Mouse (Mus musculus) forebrain, embryonic 13.5 days (tissue): ENCODE measurements around the gene Celsr2. TPM values are rescaled to one million over a fixed set of nuclear protein-coding genes. Genes with fewer than 3 reads are reported as not detected.
A peak's percentile ranks its signal among the peaks of the same experiment; 100 is the strongest.

Source experiments
- ATAC-seq: fragments of 200-750 bp; cut with Nextera tagmentation; 2 replicates; pipeline ENCODE4 v1.8.0; 2017
- H3K27ac ChIP-seq: fragments of 300-500 bp; sonication (generic); 2 replicates; pipeline ENCODE4 v1.5.1; 2015; ENCODE audit warnings: inconsistent platforms, mild to moderate bottlenecking, moderate library complexity
- H3K27me3 ChIP-seq: fragments of 300-500 bp; sonication (generic); 2 replicates; pipeline ENCODE4 v1.6.1; 2015; ENCODE audit warnings: mild to moderate bottlenecking, inconsistent platforms
- H3K36me3 ChIP-seq: fragments of 300-500 bp; sonication (generic); 2 replicates; pipeline ENCODE4 v1.6.1; 2015; ENCODE audit warnings: mild to moderate bottlenecking, inconsistent platforms; ENCODE audit not compliant: poor library complexity, severe bottlenecking
- H3K4me1 ChIP-seq: fragments of 300-500 bp; sonication (generic); 2 replicates; pipeline ENCODE4 v1.6.1; 2015; ENCODE audit warnings: inconsistent platforms
- H3K4me2 ChIP-seq: fragments of 300-500 bp; sonication (generic); 2 replicates; pipeline ENCODE4 v1.6.1; 2015; ENCODE audit warnings: inconsistent platforms, mild to moderate bottlenecking, moderate library complexity
- H3K4me3 ChIP-seq: fragments of 300-500 bp; sonication (generic); 2 replicates; pipeline ENCODE4 v1.5.1; 2015; ENCODE audit warnings: mild to moderate bottlenecking, inconsistent platforms
- H3K9ac ChIP-seq: fragments of 300-500 bp; sonication (generic); 2 replicates; pipeline ENCODE4 v1.6.1; 2015; ENCODE audit warnings: mild to moderate bottlenecking, inconsistent platforms
- H3K9me3 ChIP-seq: fragments of 300-500 bp; sonication (generic); replicated peaks from 2 replicates; pipeline ENCODE4 v1.6.1; 2016; ENCODE audit warnings: inconsistent platforms
- WGBS: fragments of 180-500 bp; shearing (Covaris S2); methylation state at CpG from one replicate; pipeline ENCODE4 v1.1.7; 2015; 5-methylcytosine and 5-hydroxymethylcytosine counted together
- polyA plus RNA-seq: library from polyadenylated mRNA; unstranded; fragments of >200 nt; fragmentation: Nextera tagmentation; extraction: Ambion mirVana; gene quantifications from 2 replicates; pipeline ENCODE4 v1.2.1, GENCODE M21; 2015

Celsr2 gene
- polyA plus RNA-seq, 1 experiment from 2014 or later = 45.3 TPM

DNA sequence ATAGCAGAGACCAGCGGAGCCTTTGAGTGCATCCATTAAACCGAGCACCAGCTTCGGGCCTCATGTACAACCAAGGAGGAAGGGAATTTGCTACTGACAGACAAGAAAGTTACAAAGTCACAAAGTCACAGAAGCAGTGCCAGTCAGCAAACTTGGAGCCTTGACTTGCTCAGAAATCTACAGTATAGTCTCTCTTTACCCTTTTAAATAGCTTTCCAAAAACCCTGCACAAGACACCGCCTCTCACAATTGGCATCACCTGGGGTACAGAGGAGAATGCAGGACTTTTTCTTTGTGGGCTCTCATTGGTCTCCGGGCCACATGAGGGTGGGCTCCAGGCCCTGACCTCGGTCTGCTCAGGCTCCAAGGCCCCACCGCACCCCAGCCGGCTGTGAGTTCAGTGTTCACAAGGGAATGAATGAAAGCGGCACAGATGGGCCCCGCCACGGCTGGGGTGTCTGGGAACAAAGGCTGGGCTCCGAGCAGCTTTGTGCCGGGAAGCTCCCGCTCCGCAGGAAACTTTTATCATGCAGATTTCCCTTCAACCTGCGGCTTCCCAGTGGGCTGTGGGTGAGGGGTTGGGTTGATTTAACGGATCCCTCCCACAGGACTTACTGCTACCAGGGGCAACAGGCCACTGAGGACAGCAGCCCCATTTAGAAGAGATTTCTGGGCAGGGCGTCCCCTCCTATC, 18.0 kb upstream of the Celsr2 start:
- no peaks in the 10 kb centered on the region for H3K9me3 ChIP-seq
- H3K4me3 ChIP-seq = no peak overlapping the region; the same call in 1 of the 2 replicates
- H3K27me3 ChIP-seq = no peaks in the 10 kb centered on the region
- peaks cover 60% of the 10 kb centered on the region for H3K36me3 ChIP-seq
- peak overlapping the region; percentile 50 for H3K4me2 ChIP-seq
- peak overlapping the region; percentile 55 for H3K9ac ChIP-seq
- ATAC-seq = peak; percentile 89
- H3K27ac ChIP-seq = peak overlapping the region; percentile 97
- peaks cover 58% of the 10 kb centered on the region for H3K4me1 ChIP-seq
- WGBS = 1% methylated on average over 18 of the region's 18 CpGs

DNA sequence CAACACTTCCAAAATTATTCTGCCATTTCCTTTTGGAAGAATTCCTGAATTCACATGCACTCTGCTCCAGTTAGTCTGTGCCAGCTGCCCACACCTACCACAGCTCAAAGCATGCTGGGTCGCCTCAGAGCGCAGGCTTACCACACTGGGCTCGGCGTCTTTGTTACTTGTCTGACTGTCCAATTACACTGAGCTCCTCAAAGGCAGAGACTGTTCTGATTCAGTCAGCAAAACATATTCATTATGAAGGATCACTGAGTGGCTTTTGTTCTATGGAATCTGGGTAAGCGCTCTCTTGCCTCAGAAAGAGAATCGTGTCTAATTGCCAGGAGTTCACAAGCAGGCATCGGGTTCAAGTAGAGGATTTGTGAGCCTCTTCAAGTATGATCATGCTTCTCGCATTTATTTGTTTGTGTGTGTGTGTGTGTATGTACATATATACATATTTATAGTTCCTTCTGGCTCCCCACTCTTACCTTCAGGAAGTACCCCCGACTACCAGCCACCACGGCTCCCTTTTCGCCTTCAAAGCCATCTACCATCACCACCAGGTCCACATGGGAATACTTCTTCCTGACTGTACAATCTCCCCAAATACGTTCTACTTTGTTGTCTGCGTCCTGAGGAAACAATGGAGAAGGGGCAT, 17.3 kb upstream of the Celsr2 start:
- Histone ChIP-seq H3K9me3 (no peaks in the 10 kb centered on the region), H3K4me2 (peak overlapping the region; percentile 50), H3K4me3 (no peak overlapping the region), H3K9ac (peak overlapping the region; percentile 55), H3K27me3 (no peaks in the 10 kb centered on the region), H3K27ac (peak overlapping the region; percentile 97), H3K4me1 (peaks cover 58% of the 10 kb centered on the region), H3K36me3 (peaks cover 66% of the 10 kb centered on the region)
- WGBS = 5% methylated on average over 13 of the region's 13 CpGs
- peak; percentile 88 for ATAC-seq

DNA sequence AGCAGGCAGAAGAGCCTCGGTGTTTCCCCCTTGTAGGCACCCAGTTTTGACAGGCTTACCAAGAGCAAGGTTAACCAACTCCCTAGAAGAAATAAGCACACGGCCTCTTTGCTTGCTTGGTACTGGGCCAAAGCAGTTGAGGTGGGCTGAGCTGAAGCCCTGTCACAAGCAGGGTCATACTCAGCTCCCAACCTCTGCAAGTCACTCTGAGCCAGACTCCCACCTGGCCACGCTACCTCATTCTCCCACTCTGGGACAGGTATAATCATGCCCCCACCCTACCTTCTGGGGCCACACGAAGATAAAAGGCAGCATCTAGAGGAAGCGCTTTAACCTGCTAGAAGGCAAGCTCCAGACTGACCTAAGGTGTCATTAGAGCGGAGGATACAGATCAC, 10.3 kb upstream of the Celsr2 start:
- Histone ChIP-seq H3K9me3 (no peaks in the 10 kb centered on the region), H3K36me3 (peaks cover 55% of the 10 kb centered on the region), H3K9ac (peak overlapping the region; percentile 50; the same call in 1 of the 2 replicates), H3K27me3 (no peaks in the 10 kb centered on the region), H3K27ac (peak overlapping the region; percentile 77), H3K4me3 (no peak overlapping the region), H3K4me1 (peaks cover 42% of the 10 kb centered on the region), H3K4me2 (no peak overlapping the region)
- 72% methylated on average over 6 of the region's 6 CpGs for WGBS
- ATAC-seq = no peak

DNA sequence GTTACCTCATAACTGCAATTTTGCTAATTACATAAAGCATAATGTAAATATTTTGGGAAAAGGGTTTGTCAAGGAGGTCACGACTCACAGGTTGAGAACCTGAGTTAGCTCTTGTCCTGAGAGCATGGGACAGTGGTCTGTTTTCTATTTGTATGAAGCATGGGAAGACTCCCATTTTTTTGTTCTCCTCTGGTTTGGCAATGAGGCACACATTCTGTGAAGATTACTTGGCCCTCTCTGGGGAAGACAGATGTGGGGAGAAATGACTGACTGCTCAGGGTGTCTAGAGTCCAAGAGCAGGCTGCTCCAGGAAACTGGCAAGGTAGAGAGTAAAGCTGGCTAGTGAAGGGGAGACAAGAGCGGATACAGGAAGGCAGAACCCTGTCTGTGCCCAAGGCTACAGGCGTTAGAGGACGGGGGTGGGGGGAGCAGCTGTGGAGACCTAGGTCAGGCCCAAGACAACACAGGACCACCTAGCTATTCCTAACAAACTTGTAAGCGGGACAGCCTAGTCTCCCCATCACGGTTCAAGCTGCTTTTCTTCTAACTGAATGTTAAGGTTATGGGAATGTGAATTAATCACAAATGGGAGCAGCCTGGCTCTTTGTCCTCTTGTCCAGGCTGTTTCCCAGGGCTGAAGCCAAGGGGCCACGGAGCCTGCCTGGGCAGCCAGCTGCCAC, 9.7 kb upstream of the Celsr2 start:
- H3K4me3 ChIP-seq = no peak overlapping the region
- H3K9me3 ChIP-seq = no peaks in the 10 kb centered on the region
- peaks cover 42% of the 10 kb centered on the region for H3K4me1 ChIP-seq
- H3K4me2 ChIP-seq = no peak overlapping the region
- H3K27ac ChIP-seq = peak overlapping the region; percentile 77
- no peaks in the 10 kb centered on the region for H3K27me3 ChIP-seq
- ATAC-seq = no peak
- 47% methylated on average over 7 of the region's 7 CpGs for WGBS
- peak overlapping the region; percentile 50; the same call in 1 of the 2 replicates for H3K9ac ChIP-seq
- peaks cover 51% of the 10 kb centered on the region for H3K36me3 ChIP-seq

DNA sequence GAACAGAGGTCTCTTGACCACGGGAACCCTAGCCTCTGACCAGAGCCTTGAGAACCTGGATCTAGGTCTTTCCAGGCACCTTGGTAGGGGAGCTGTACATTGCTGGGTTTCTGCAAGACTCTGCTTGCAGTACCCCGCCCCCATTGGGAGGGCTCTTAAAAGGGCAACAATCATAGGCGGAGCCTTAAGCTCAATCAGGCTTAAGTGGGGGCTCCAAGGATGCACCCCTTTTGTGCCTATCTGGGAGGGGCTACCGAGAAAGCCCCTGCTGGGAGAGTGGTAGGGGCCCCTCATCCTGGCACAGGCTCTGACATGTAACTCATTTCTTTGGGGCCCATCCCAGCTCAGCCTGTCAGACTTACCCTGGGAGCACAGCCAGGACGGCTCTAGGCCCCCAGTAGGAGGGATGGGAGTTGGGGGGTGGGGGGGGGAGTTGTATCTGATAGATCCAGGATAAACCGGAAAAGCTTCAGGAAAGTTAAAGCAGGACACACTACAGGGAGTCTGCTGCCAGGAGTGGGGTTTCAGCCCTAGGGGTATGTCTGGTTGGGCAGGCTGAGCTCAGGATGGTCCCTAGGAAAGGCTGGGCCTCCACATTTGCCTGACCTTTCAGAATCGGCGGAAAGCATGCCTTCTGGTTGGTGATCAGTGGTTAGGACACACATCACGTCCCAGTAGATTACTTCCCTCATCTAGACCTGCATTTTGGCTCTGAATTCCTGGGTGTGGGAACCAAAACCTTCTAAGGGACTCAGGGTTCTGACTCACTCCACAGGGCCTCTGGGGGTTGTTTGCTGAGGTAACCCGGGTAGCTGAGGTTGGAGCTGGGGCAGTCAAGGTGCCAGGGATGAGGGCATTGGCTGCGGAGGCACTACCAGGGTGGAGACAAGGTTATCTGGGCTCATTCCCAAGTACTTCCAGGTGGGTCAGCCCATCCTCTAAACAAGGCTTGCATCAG, 8.8 kb upstream of the Celsr2 start:
- Histone ChIP-seq H3K36me3 (peaks cover 42% of the 10 kb centered on the region), H3K27ac (peak overlapping the region; percentile 77), H3K9ac (peak overlapping the region; percentile 60), H3K4me2 (peak overlapping the region; percentile 57), H3K4me3 (peak overlapping the region; percentile 28), H3K27me3 (no peaks in the 10 kb centered on the region), H3K4me1 (peaks cover 42% of the 10 kb centered on the region), H3K9me3 (no peaks in the 10 kb centered on the region)
- WGBS = 22% methylated on average over 11 of the region's 11 CpGs
- peak; percentile 86 for ATAC-seq

DNA sequence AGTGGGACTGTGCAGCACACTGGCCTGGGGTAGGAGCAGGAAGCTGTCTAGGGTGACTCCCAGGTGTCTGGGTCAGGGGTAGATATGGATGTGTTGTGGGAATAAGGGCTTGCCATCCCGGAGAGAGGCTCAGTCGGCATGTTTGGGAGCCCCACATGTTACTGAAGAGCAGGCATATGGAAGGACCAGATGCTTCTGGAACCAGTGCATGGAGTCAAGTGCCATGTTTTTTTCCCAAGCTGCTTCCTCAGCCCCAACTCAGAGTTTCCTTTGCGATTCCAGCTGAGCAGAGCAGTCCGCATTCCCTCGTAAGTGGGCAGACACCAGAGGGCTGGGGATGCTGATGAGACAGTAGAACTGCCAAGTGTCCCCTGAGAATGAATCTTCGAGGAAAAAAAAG, 7.7 kb upstream of the Celsr2 start:
- Histone ChIP-seq H3K9ac (peak overlapping the region; percentile 60), H3K4me2 (peak overlapping the region; percentile 57), H3K36me3 (peaks cover 31% of the 10 kb centered on the region), H3K27ac (peak overlapping the region; percentile 77), H3K9me3 (no peaks in the 10 kb centered on the region), H3K4me3 (no peak overlapping the region), H3K27me3 (no peaks in the 10 kb centered on the region), H3K4me1 (peaks cover 42% of the 10 kb centered on the region)
- 40% methylated on average over 6 of the region's 6 CpGs for WGBS
- peak; percentile 40; the same call in 1 of the 2 replicates for ATAC-seq

DNA sequence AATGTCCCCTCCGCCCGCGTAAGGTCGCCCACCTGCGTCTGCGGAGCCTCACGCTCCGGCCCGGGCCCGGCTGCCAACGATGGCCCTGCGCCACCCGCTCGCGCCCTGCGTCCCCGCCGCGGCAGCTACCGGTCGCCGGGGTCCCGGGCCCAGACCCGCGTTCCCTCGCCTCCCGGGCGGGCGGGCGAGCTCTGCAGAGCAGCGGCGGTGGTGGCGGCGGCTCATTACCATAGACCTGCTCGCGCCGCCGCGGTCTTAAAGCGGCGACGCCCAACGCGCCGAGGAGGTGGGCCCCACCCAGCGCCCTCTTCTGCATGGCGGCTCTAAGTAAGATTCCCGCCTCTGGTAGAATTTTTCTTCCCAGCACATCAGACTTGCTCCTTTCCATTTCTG, 475 bp upstream of the Celsr2 start:
- H3K4me1 ChIP-seq = peaks cover 42% of the 10 kb centered on the region
- H3K9me3 ChIP-seq = peaks cover 18% of the 10 kb centered on the region
- H3K27ac ChIP-seq = peak overlapping the region; percentile 92
- H3K4me2 ChIP-seq = peak overlapping the region; percentile 94
- H3K36me3 ChIP-seq = peaks cover 33% of the 10 kb centered on the region
- peak overlapping the region; percentile 95 for H3K4me3 ChIP-seq
- ATAC-seq = peak; percentile 90
- H3K9ac ChIP-seq = peak overlapping the region; percentile 98
- under 1% methylated on average over 38 of the region's 48 CpGs for WGBS
- H3K27me3 ChIP-seq = peaks cover 10% of the 10 kb centered on the region; the same call in 1 of the 2 replicates

DNA sequence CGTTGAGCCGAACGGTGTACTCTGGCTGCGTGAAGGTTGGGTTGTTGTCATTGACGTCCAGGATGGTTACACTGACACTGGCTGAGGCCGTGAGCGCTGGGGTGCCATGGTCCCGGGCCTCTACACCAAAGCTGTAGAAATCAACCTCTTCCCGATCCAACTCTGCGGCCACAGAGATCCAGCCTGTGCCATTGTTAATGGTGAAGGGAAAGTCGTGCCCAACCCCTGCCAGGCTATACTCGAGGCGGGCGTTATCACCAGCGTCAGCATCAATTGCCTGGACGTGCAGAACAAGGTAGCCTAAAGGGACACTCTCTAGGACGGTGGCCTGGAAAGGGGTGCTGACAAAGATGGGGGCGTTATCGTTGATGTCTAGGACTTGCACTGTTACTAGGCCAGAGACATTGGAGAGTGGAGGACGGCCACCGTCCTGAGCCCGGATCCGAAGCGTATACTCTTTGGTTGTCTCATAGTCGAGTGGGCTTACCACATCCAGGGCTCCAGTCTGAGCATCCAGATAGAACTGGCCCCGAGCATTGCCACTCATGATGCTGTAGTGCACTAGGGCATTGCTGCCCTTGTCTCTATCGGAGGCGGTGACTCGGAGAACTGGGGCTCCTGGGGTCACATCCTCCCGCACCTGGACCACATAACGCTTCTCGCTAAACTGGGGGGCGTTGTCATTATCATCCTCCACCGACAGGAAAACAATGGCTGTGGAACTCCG, 1.6 kb downstream of the Celsr2 start:
- ATAC-seq = no peak
- H3K4me3 ChIP-seq = peak overlapping the region; percentile 95; the same call in 1 of the 2 replicates
- H3K27ac ChIP-seq = no peak overlapping the region
- peak overlapping the region; percentile 94 for H3K4me2 ChIP-seq
- H3K36me3 ChIP-seq = peaks cover 36% of the 10 kb centered on the region
- WGBS = 97% methylated on average over 35 of the region's 35 CpGs
- H3K4me1 ChIP-seq = peaks cover 62% of the 10 kb centered on the region
- H3K27me3 ChIP-seq = peaks cover 10% of the 10 kb centered on the region; the same call in 1 of the 2 replicates
- no peak overlapping the region for H3K9ac ChIP-seq
- H3K9me3 ChIP-seq = peaks cover 18% of the 10 kb centered on the region

DNA sequence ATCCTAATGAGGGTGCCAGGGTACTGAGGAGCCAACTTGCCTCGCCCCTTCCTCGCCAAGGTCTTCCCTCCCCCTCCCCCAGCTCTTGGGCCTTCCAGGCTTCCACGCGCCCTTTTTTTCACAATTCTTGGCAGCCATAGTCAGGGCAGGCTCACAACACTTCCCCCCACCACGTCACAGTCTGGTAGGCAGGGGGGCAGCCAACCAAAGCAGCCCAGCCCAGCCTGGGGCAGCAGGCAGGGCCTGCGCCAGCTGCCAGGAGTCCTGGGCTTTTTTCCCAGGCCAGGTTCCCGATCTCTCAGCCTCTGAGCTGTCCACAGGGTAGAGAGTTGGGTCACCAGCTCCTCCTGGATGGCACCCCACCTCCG, 3.6 kb downstream of the Celsr2 start:
- H3K27ac ChIP-seq = peak overlapping the region; percentile 98
- 22% methylated on average over 8 of the region's 8 CpGs for WGBS
- peaks cover 73% of the 10 kb centered on the region for H3K4me1 ChIP-seq
- peak overlapping the region; percentile 43 for H3K4me3 ChIP-seq
- peak; percentile 71 for ATAC-seq
- peaks cover 55% of the 10 kb centered on the region for H3K36me3 ChIP-seq
- peak overlapping the region; percentile 87 for H3K4me2 ChIP-seq
- H3K27me3 ChIP-seq = 0 out of 2 replicates have a peak, but pooled peaks cover 3% of the 10 kb centered on the region
- peak overlapping the region; percentile 80 for H3K9ac ChIP-seq
- peaks cover 18% of the 10 kb centered on the region for H3K9me3 ChIP-seq

DNA sequence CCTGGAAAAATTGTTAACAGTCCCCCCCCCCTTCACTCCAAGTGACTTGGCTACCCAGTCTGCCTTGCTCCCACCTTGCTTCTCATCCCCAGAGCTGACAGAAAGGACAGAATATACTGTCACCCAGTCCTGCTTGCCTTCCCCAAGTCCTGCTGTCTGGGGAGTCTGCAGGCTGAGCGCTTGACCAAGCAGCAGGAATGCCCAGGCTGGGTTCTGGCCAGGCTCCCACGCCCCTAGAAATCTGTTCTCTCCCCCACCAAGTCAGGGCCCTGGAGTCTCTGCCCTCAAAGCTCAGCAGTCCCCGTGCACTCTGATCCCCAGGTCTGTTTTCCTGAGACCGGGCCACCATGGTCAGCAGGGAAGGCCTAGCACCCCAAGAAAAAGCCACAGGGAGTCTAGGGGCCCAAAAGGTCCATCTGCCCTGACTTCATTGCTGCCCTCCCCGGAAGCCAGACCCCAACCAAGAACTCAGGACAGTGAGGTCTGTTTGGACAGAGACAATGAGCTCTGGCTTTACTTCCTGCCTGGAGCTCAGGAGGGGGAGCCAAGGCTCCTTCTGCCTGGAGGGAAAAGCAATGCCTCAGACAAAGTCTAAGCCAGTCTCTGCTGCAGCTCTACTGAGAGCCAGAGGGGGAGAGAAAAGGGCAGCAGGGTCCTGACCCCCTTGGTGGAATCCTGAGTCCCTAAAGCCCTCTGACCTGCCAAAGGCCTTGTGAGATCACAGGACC, 4.2 kb downstream of the Celsr2 start:
- H3K4me1 ChIP-seq = peaks cover 76% of the 10 kb centered on the region
- H3K27me3 ChIP-seq = no peaks in the 10 kb centered on the region
- peaks cover 18% of the 10 kb centered on the region for H3K9me3 ChIP-seq
- ATAC-seq = peak; percentile 3; the same call in 1 of the 2 replicates
- H3K27ac ChIP-seq = peak overlapping the region; percentile 98
- H3K4me3 ChIP-seq = peak overlapping the region; percentile 43
- peak overlapping the region; percentile 80 for H3K9ac ChIP-seq
- H3K36me3 ChIP-seq = peaks cover 60% of the 10 kb centered on the region
- WGBS = 16% methylated on average over 5 of the region's 5 CpGs
- H3K4me2 ChIP-seq = peak overlapping the region; percentile 87
